ENCODE assay signal across 19 mouse cellular contexts in the genomic region with DNA sequence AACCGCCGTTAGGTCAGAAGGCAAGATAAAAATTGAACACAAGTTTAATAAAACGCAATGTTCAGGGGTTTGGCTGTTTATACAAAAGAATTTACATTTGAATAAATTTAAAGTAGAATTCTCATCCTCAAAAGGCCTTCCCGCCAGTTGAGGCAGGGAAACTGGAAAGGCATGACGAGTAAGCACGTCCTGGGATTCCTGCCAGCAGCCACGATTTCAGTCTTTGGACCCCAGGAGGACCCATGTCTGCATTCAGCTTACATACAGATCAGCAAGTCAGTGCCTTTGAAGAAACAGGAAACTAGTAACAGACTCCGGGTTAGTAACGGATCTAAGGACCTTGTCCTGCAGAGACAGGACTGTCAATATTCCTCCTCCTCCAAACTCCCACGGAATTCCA.
A peak's percentile ranks its signal among the peaks of the same experiment; 100 is the strongest.
DNase-seq lines count a peak whose midpoint lies in the region; ATAC-seq and TF ChIP-seq lines count a peak whose summit lies in the region.
"Had no signal": no experiment of that assay in that cellular context is flagged by ENCODE, and none has a peak within 500 bp of the region (broad histone marks: within the 10 kb centered on the region; RNA-seq: fewer than 3 reads in every experiment).

No protein-coding gene starts in this region.

- H3K27me3 ChIP-seq in limb, embryonic 14.5 days (ENCODE audit: control insufficient read depth, insufficient read depth, low read length) = no peaks in the 10 kb centered on the region
- H3K27me3 ChIP-seq in limb, embryonic 10.5 days (ENCODE audit: low read depth, poor library complexity, severe bottlenecking) = no peaks in the 10 kb centered on the region
- H3K27me3 ChIP-seq: forebrain, embryonic 15.5 days; hindbrain, embryonic 12.5 days had no signal

- TF ChIP-seq POLR2A in limb, embryonic 14.5 days (IDR thresholded peaks at IDR 0.05; ENCODE audit: borderline replicate concordance, extremely low read depth, insufficient read depth, insufficient read length) = no peak
- TF ChIP-seq POLR2A in brain, embryonic 14.5 days (IDR thresholded peaks at IDR 0.05; ENCODE audit: borderline replicate concordance, extremely low read depth, insufficient read depth, insufficient read length, poor library complexity, severe bottlenecking) = no peak
- TF ChIP-seq POLR2A in embryonic fibroblast, embryonic 13.5 days (IDR thresholded peaks at IDR 0.05; ENCODE audit: low read depth, low read length) = no peak

- no peaks in the 10 kb centered on the region for H3K9me3 ChIP-seq in limb, embryonic 14.5 days (ENCODE audit: control insufficient read depth, low read length)
- H3K9me3 ChIP-seq in limb, embryonic 10.5 days (replicated peaks) = no peaks in the 10 kb centered on the region
- H3K9me3 ChIP-seq: forebrain, embryonic 15.5 days; heart, embryonic 10.5 days; hindbrain, embryonic 12.5 days had no signal

- no peaks in the 10 kb centered on the region for H3K36me3 ChIP-seq in limb, embryonic 14.5 days (ENCODE audit: control insufficient read depth, insufficient read depth, low read length)
- no peaks in the 10 kb centered on the region for H3K36me3 ChIP-seq in limb, embryonic 10.5 days
- H3K36me3 ChIP-seq: forebrain, embryonic 15.5 days; heart, embryonic 10.5 days; hindbrain, embryonic 12.5 days had no signal

- ATAC-seq in limb, embryonic 14.5 days (ENCODE audit: low FRiP score, low read depth) = no peak
- ATAC-seq: forebrain, embryonic 15.5 days; hindbrain, embryonic 16.5 days; inflammation-experienced regulatory T-cells, adult 6 months had no signal

- H3K4me2 ChIP-seq in limb, embryonic 14.5 days (replicated peaks; ENCODE audit: low read depth, low read length, severe bottlenecking) = no peak overlapping the region
- H3K4me2 ChIP-seq: forebrain, embryonic 15.5 days; hindbrain, embryonic 12.5 days had no signal

- WGBS in limb, embryonic 14.5 days = 75% methylated on average over 10 of the region's 10 CpGs
- WGBS in limb, embryonic 10.5 days = 93% methylated on average over 10 of the region's 10 CpGs

- no peak overlapping the region for H3K27ac ChIP-seq in limb, embryonic 14.5 days (replicated peaks; ENCODE audit: low read depth, low read length)
- no peak overlapping the region for H3K27ac ChIP-seq in limb, embryonic 10.5 days
- H3K27ac ChIP-seq in embryonic fibroblast, embryonic 13.5 days (ENCODE audit: insufficient read depth, low read length) = 0 out of 2 replicates have a peak overlapping the region, but pooled peaks have one; percentile 35
- H3K27ac ChIP-seq: heart, embryonic 10.5 days; hindbrain, embryonic 12.5 days had no signal

- peak; percentile 40 for DNase-seq in limb, embryonic 14.5 days (ENCODE audit: low spot score)
- no peak for DNase-seq in limb, embryonic 10.5 days (ENCODE audit: low spot score)
- peak; percentile 8 for DNase-seq in 3T3-L1 (ENCODE audit: low read depth, low spot score)
- peak; percentile 65 for DNase-seq in brain, embryonic 14.5 days (ENCODE audit: low read depth)
- no peak for DNase-seq in kidney, adult 8-10 months
- DNase-seq: adrenal gland, postnatal 10 days; cerebellum, adult 11-12 months; cerebellum, adult 9-10 months; cerebellum, postnatal 25 days; gastrocnemius, postnatal 10 days; heart, adult 18-20 months; heart, postnatal 10 days; heart, postnatal 4 days had no signal

- H3K9ac ChIP-seq in limb, embryonic 14.5 days (ENCODE audit: low read depth, low read length, severe bottlenecking) = no peak overlapping the region
- H3K9ac ChIP-seq: forebrain, embryonic 15.5 days; hindbrain, embryonic 12.5 days had no signal

- H3K4me3 ChIP-seq in limb, embryonic 14.5 days (replicated peaks; ENCODE audit: low read length) = no peak overlapping the region
- no peak overlapping the region for H3K4me3 ChIP-seq in limb, embryonic 10.5 days
- H3K4me3 ChIP-seq in embryonic fibroblast, embryonic 13.5 days (ENCODE audit: insufficient read depth, low read length) = no peak overlapping the region
- H3K4me3 ChIP-seq: forebrain, embryonic 15.5 days; heart, embryonic 10.5 days; hindbrain, embryonic 12.5 days had no signal

- no peaks in the 10 kb centered on the region for H3K4me1 ChIP-seq in limb, embryonic 14.5 days (ENCODE audit: control insufficient read depth, insufficient read depth, low read length)
- H3K4me1 ChIP-seq in limb, embryonic 10.5 days = peaks cover 6% of the 10 kb centered on the region
- H3K4me1 ChIP-seq in embryonic fibroblast, embryonic 13.5 days (ENCODE audit: control insufficient read depth, insufficient read depth, low read length) = no peaks in the 10 kb centered on the region
- H3K4me1 ChIP-seq: heart, embryonic 10.5 days; hindbrain, embryonic 12.5 days had no signal

- TF ChIP-seq CTCF in brain, embryonic 14.5 days (IDR thresholded peaks at IDR 0.05; ENCODE audit: borderline replicate concordance, extremely low read depth, insufficient read depth, insufficient read length) = no peak
- no peak for TF ChIP-seq CTCF in embryonic fibroblast, embryonic 13.5 days (IDR thresholded peaks at IDR 0.05; ENCODE audit: borderline replicate concordance, insufficient read depth, low read length)

Comparison
In these comparisons a context has a peak if more than half of its experiments do, and no peak if none do; other contexts are left out.
1. DNase-seq: peak in limb, embryonic 14.5 days (single experiment), 3T3-L1 (single experiment) and brain, embryonic 14.5 days (single experiment); none in limb, embryonic 10.5 days (single experiment) and kidney, adult 8-10 months (0 of 2).